Mouse (Mus musculus) erythroblast, embryonic 14.5 days (primary cell): ENCODE measurements around the gene Tapbp.

Experiments used
- GATA1 ChIP-seq: IDR thresholded peaks from 2 replicates; pipeline ENCODE4 v1.6.1; 2012; ENCODE audit warnings: low read length, inconsistent platforms, mixed read lengths
- TAL1 ChIP-seq: IDR thresholded peaks from 3 replicates; pipeline ENCODE4 v1.6.1; 2012; ENCODE audit warnings: low read length, inconsistent platforms, mixed read lengths

DNA sequence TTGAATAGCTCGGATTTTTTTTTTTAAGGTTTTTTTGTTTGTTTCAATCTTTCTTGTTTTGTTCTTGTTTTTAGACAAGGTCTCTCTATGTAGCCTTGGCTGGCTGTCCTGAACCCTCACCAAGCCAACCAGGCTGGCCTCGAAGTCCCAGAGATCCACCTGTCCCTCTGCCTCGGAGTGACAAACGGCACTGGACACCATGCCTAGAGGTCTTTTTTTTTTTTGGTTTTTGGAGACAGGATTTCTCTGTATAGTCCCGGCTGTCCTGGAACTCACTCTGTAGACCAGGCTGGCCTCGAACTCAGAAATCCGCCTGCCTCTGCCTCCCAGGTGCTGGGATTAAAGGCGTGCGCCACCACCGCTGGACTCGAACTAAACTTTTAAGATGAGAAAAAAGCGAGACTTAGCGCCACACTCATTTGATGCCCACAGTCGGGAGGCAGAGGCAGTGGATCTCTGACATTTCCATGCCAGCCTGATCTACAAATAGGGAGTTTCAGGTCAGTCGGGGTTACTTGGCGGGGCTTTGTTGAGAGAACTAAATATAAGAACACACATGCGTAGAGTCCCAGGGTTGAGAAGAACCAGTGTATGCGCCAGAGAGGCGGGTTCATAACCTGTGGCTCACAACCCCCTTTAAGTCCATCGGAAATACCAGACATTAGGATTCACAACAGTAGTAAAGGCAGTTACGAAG is 12.7 kb downstream of the Tapbp start:
- TF ChIP-seq GATA1 (no peak), TAL1 (no peak)
